Mouse (Mus musculus) forebrain, embryonic 13.5 days (tissue): Measurements from ENCODE around the gene Stoml3. TPM values are rescaled to one million over a fixed set of nuclear protein-coding genes. Genes with fewer than 3 reads are reported as not detected.

Experiments used
- ATAC-seq: fragments of 200-750 bp; cut with Nextera tagmentation; 2 replicates; pipeline ENCODE4 v1.8.0; 2017
- H3K27ac ChIP-seq: fragments of 300-500 bp; sonication (generic); 2 replicates; pipeline ENCODE4 v1.5.1; 2015; ENCODE audit warnings: inconsistent platforms, mild to moderate bottlenecking, moderate library complexity
- H3K27me3 ChIP-seq: fragments of 300-500 bp; sonication (generic); 2 replicates; pipeline ENCODE4 v1.6.1; 2015; ENCODE audit warnings: mild to moderate bottlenecking, inconsistent platforms
- H3K36me3 ChIP-seq: fragments of 300-500 bp; sonication (generic); 2 replicates; pipeline ENCODE4 v1.6.1; 2015; ENCODE audit warnings: mild to moderate bottlenecking, inconsistent platforms; ENCODE audit not compliant: poor library complexity, severe bottlenecking
- H3K4me1 ChIP-seq: fragments of 300-500 bp; sonication (generic); 2 replicates; pipeline ENCODE4 v1.6.1; 2015; ENCODE audit warnings: inconsistent platforms
- H3K4me2 ChIP-seq: fragments of 300-500 bp; sonication (generic); 2 replicates; pipeline ENCODE4 v1.6.1; 2015; ENCODE audit warnings: inconsistent platforms, mild to moderate bottlenecking, moderate library complexity
- H3K4me3 ChIP-seq: fragments of 300-500 bp; sonication (generic); 2 replicates; pipeline ENCODE4 v1.5.1; 2015; ENCODE audit warnings: mild to moderate bottlenecking, inconsistent platforms
- H3K9ac ChIP-seq: fragments of 300-500 bp; sonication (generic); 2 replicates; pipeline ENCODE4 v1.6.1; 2015; ENCODE audit warnings: mild to moderate bottlenecking, inconsistent platforms
- H3K9me3 ChIP-seq: fragments of 300-500 bp; sonication (generic); replicated peaks from 2 replicates; pipeline ENCODE4 v1.6.1; 2016; ENCODE audit warnings: inconsistent platforms
- WGBS: fragments of 180-500 bp; shearing (Covaris S2); methylation state at CpG from one replicate; pipeline ENCODE4 v1.1.7; 2015; 5-methylcytosine and 5-hydroxymethylcytosine counted together
- polyA plus RNA-seq: library from polyadenylated mRNA; unstranded; fragments of >200 nt; fragmentation: Nextera tagmentation; extraction: Ambion mirVana; gene quantifications from 2 replicates; pipeline ENCODE4 v1.2.1, GENCODE M21; 2015

Gene Stoml3
- polyA plus RNA-seq, 1 experiment from 2014 or later, result not detected

DNA sequence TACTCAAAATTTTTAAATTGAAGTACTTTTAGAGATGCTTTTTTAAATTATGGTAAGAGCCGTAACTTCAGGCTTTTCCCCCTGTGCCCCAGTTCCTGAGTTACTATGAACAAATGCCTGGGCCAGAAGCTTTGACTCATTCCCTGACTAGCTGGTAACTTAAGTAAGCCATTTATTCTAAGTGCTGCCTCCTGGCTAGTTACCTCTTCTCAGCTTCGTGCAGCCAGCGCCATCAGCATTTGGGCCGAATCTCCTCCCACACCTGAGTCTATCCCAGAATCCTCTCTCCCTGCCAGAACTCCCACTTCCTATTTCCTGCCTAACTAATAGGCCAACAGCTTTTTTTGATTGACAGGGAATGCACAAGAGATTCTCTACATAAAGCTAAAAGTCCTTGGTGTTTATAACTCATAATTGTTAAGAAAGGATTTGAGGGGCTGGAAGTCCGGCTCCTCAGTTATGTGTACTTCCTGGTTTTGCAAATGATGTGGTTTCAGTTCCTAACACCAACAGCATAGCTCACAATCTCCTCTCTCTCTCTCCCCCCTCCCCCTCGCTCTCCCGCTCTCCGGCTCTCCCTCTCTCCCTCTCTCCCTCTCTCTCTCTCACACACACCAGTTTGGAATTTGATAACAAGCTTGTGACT is 4.9 kb upstream of the Stoml3 start:
- Histone ChIP-seq H3K4me2 (no peak overlapping the region), H3K9me3 (no peaks in the 10 kb centered on the region), H3K27ac (no peak overlapping the region), H3K4me3 (no peak overlapping the region), H3K36me3 (peaks cover 40% of the 10 kb centered on the region), H3K9ac (no peak overlapping the region), H3K27me3 (no peaks in the 10 kb centered on the region), H3K4me1 (no peaks in the 10 kb centered on the region)
- no peak for ATAC-seq
- 90% methylated on average over 8 of the region's 8 CpGs for WGBS

- WGBS, result 90% methylated on average over 10 of the region's 10 CpGs
- H3K9ac ChIP-seq, result no peak overlapping the region
- no peak for ATAC-seq
Observed at GRCm38 (mm10) chr3:53486561-53486960, 1.9 kb upstream of the Stoml3 start.

DNA sequence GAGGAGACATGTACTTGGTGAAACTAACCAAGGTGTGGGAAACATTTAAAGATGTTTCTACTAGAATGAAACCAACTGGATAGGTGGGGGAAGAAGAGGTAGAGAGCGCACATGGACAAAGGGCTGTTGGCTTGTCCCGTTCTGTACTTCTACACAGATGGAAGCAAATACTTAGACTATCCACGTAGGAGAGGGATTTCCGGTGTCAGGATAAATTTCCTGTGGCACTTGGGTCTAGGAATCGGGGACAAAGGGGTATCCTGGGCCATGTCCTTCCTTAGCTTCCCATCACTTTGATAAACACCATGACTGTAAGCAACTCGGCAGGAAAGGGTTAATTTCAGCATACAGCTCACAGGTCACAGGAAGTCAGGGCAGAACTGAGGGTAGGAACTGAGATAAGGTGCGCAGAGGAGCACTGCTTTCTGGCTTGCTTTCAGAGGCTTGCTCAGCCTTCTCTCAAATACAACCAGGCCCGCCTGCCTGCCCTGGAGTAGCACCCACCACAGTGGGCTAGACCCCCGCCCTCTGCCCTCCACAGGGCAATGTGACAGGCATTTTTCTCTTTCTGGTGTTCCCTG is 1.4 kb upstream of the Stoml3 start:
- no peak for ATAC-seq
- no peaks in the 10 kb centered on the region for H3K4me1 ChIP-seq
- WGBS, result 83% methylated on average over 9 of the region's 9 CpGs
- no peaks in the 10 kb centered on the region for H3K9me3 ChIP-seq
- no peak overlapping the region for H3K4me3 ChIP-seq
- peaks cover 8% of the 10 kb centered on the region for H3K36me3 ChIP-seq
- H3K27me3 ChIP-seq, result no peaks in the 10 kb centered on the region
- H3K27ac ChIP-seq, result no peak overlapping the region
- no peak overlapping the region for H3K9ac ChIP-seq
- H3K4me2 ChIP-seq, result no peak overlapping the region

More at GRCm38 (mm10) chr3:53486561-53486960, 1.9 kb upstream of the Stoml3 start:
- H3K27ac ChIP-seq, result no peak overlapping the region
- H3K4me1 ChIP-seq, result no peaks in the 10 kb centered on the region
- peaks cover 12% of the 10 kb centered on the region for H3K36me3 ChIP-seq
- H3K9me3 ChIP-seq, result no peaks in the 10 kb centered on the region
- H3K27me3 ChIP-seq, result no peaks in the 10 kb centered on the region
- H3K4me3 ChIP-seq, result no peak overlapping the region
- no peak overlapping the region for H3K4me2 ChIP-seq

- no peaks in the 10 kb centered on the region for H3K27me3 ChIP-seq
- H3K4me1 ChIP-seq, result no peaks in the 10 kb centered on the region
- 92% methylated on average over 6 of the region's 6 CpGs for WGBS
- H3K9me3 ChIP-seq, result no peaks in the 10 kb centered on the region
- H3K9ac ChIP-seq, result no peak overlapping the region
- H3K4me3 ChIP-seq, result no peak overlapping the region
- ATAC-seq, result no peak
- H3K4me2 ChIP-seq, result no peak overlapping the region
- H3K36me3 ChIP-seq, result no peaks in the 10 kb centered on the region
- no peak overlapping the region for H3K27ac ChIP-seq
Observed at GRCm38 (mm10) chr3:53498351-53498905, 10.0 kb downstream of the Stoml3 start.

DNA sequence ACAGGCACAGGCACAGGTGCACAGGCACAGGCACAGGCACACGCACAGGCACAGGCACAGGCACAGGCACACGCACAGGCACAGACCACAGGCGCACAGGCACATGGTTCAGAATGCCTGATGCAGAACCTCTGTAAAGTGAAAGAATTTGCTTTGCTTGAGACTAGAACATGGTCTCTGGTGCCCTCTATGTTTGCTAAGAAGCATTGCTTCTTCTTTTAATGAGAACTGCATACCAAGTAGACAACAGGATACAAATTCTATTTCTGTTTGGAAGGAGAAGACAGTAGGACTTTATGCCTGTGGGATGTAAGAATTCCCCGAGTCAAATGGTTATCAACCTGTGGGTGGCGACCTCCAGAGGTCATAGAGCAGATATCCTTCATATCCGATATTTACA is 14.0 kb downstream of the Stoml3 start:
- ATAC-seq, result peak; percentile 43; the same call in 1 of the 2 replicates
- H3K27me3 ChIP-seq, result no peaks in the 10 kb centered on the region
- WGBS, result 76% methylated on average over 6 of the region's 6 CpGs

DNA sequence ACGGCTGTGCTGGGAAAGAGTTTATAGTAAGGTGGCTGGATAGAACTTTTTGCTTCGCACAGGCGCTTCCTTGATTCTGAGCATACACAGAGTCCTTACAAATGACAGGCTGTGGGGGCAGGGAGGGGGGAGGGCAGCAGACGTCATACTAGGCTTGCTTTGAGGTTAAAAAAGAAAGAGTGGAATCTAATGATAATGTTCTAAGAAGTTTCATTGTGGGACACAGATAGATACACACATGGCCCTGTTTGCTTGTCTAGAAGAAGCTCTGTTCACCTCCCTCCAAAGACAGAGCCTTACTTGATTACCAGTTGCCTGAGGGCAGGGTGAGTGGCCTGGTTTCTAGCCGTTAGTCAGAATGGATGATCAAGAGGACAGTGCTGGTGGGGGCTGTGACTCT is 24.6 kb downstream of the Stoml3 start:
- 72% methylated on average over 5 of the region's 5 CpGs for WGBS
- Histone ChIP-seq H3K27ac (no peak overlapping the region), H3K4me2 (no peak overlapping the region), H3K9ac (no peak overlapping the region), H3K27me3 (no peaks in the 10 kb centered on the region), H3K36me3 (no peaks in the 10 kb centered on the region), H3K4me3 (no peak overlapping the region), H3K9me3 (no peaks in the 10 kb centered on the region), H3K4me1 (no peaks in the 10 kb centered on the region)
- no peak for ATAC-seq

More for the DNA sequence above, 14.0 kb downstream of the Stoml3 start:
- Histone ChIP-seq H3K4me3 (no peak overlapping the region), H3K9ac (no peak overlapping the region), H3K4me2 (no peak overlapping the region), H3K27ac (no peak overlapping the region), H3K36me3 (no peaks in the 10 kb centered on the region), H3K9me3 (no peaks in the 10 kb centered on the region), H3K4me1 (no peaks in the 10 kb centered on the region)

GRCm38 (mm10) chr3:53514221-53515065 is 26.0 kb downstream of the Stoml3 start:
- WGBS, result 83% methylated on average over 4 of the region's 4 CpGs
- no peak for ATAC-seq
- H3K36me3 ChIP-seq, result no peaks in the 10 kb centered on the region

GRCm38 (mm10) chr3:53522794-53523193 is 34.3 kb downstream of the Stoml3 start:
- H3K4me1 ChIP-seq, result no peaks in the 10 kb centered on the region
- H3K36me3 ChIP-seq, result no peaks in the 10 kb centered on the region
- H3K9me3 ChIP-seq, result no peaks in the 10 kb centered on the region
- no peak overlapping the region for H3K9ac ChIP-seq
- no peaks in the 10 kb centered on the region for H3K27me3 ChIP-seq
- 65% methylated on average over 10 of the region's 10 CpGs for WGBS
- no peak for ATAC-seq
- no peak overlapping the region for H3K4me3 ChIP-seq
- no peak overlapping the region for H3K4me2 ChIP-seq
- H3K27ac ChIP-seq, result no peak overlapping the region

More at GRCm38 (mm10) chr3:53514221-53515065, 26.0 kb downstream of the Stoml3 start:
- H3K27me3 ChIP-seq, result no peaks in the 10 kb centered on the region
- H3K27ac ChIP-seq, result no peak overlapping the region
- no peaks in the 10 kb centered on the region for H3K9me3 ChIP-seq
- no peaks in the 10 kb centered on the region for H3K4me1 ChIP-seq
- no peak overlapping the region for H3K4me3 ChIP-seq
- H3K4me2 ChIP-seq, result no peak overlapping the region
- no peak overlapping the region for H3K9ac ChIP-seq

DNA sequence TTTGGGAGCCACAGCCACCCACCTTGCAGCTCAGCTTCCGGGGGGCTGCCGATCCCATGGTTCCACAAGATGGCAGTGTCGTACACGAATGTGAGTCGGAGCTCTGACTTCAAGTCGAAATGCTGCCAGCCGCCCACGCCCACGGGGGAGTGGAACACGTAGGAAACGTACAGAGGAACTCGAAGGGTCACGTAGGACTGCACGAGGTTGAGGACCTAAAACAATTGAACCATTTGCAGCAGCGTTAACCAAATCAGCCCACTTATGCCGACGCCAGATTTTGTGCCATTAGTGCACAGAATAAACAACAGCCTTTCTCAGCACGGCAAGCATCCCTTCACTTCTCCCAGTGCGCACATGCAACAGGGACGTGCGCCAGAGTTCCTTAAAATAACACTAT is 37.3 kb downstream of the Stoml3 start:
- Histone ChIP-seq H3K9me3 (no peaks in the 10 kb centered on the region), H3K36me3 (no peaks in the 10 kb centered on the region), H3K27me3 (no peaks in the 10 kb centered on the region), H3K4me1 (no peaks in the 10 kb centered on the region), H3K4me3 (peak overlapping the region; percentile 32), H3K4me2 (peak overlapping the region; percentile 58), H3K9ac (no peak overlapping the region), H3K27ac (no peak overlapping the region)
- peak; percentile 66 for ATAC-seq
- WGBS, result 26% methylated on average over 21 of the region's 21 CpGs

DNA sequence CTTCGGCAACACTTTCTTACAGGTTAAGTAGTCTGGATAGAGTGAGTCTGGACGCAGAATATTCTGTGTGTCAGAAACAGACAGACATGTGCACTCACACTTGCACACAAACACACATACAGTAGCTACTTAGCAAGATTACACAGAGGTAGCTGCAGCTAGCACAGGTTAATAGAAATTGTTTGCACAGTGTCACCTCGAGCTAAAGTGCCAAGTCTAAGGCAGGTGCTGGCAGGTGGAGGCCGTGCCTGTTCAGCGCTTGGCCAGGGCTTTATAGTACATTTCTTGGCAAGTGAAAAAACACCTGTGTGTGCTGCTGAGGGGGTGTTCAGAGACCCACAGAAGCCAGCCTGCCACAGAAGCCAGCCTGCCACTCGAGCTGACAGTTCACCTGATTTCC is 41.9 kb downstream of the Stoml3 start:
- Histone ChIP-seq H3K4me2 (no peak overlapping the region), H3K36me3 (no peaks in the 10 kb centered on the region), H3K4me1 (no peaks in the 10 kb centered on the region), H3K27me3 (no peaks in the 10 kb centered on the region), H3K9me3 (no peaks in the 10 kb centered on the region), H3K9ac (no peak overlapping the region), H3K27ac (no peak overlapping the region), H3K4me3 (no peak overlapping the region)
- WGBS, result 86% methylated on average over 6 of the region's 6 CpGs
- ATAC-seq, result no peak

DNA sequence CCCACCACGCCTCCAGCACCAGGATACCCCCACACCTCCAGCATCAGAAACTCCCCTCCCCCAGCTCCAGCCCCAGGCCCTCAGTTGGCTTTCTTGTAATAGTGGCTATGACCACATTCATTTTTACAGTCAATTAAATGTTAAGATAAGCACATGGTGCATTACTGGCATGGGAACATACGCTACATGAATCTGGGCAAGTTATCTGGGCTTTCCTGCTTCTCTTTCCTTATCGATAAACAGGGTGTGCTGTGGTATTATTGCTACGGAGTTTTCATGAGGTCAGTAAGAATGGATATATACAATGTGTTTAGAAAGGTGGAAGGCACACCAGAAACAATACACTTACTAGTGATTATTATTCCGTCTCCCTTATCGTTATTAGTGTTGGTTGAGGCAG is 43.6 kb downstream of the Stoml3 start:
- no peak overlapping the region for H3K4me2 ChIP-seq
- 88% methylated on average over 6 of the region's 6 CpGs for WGBS
- H3K4me3 ChIP-seq, result no peak overlapping the region
- no peaks in the 10 kb centered on the region for H3K36me3 ChIP-seq
- H3K27me3 ChIP-seq, result no peaks in the 10 kb centered on the region
- ATAC-seq, result no peak
- no peak overlapping the region for H3K9ac ChIP-seq
- no peaks in the 10 kb centered on the region for H3K4me1 ChIP-seq
- no peak overlapping the region for H3K27ac ChIP-seq
- H3K9me3 ChIP-seq, result no peaks in the 10 kb centered on the region

GRCm38 (mm10) chr3:53552691-53553090 is 64.2 kb downstream of the Stoml3 start:
- no peak overlapping the region for H3K9ac ChIP-seq
- ATAC-seq, result no peak
- H3K4me1 ChIP-seq, result no peaks in the 10 kb centered on the region
- no peaks in the 10 kb centered on the region for H3K9me3 ChIP-seq
- H3K27ac ChIP-seq, result no peak overlapping the region
- WGBS, result 87% methylated on average over 7 of the region's 7 CpGs
- no peaks in the 10 kb centered on the region for H3K36me3 ChIP-seq
- H3K4me2 ChIP-seq, result no peak overlapping the region
- no peak overlapping the region for H3K4me3 ChIP-seq
- no peaks in the 10 kb centered on the region for H3K27me3 ChIP-seq
